Mouse (Mus musculus): ENCODE results near the gene Hivep1.

GRCm38 (mm10) chr13:42077629-42078028 is 25.8 kb downstream of the Hivep1 start:
- no peak for TF ChIP-seq EP300 (IDR thresholded peaks at IDR 0.05)
- no peak for TF ChIP-seq CTCF (IDR thresholded peaks at IDR 0.05)

Measured in lung, postnatal 0 days (tissue).